Mouse (Mus musculus) liver, postnatal 0 days (tissue): ENCODE data around the gene Dpagt1. TPM values are rescaled to one million over a fixed set of nuclear protein-coding genes. Genes with fewer than 3 reads are reported as not detected.
"Not testable (repeated sequence)": the region's sequence is repeated elsewhere in the genome, so short reads cannot be mapped to it uniquely, and the experiment has no call there.

Experiments used
- ATAC-seq: fragments of 200-750 bp; cut with Nextera tagmentation; 2 replicates; pipeline ENCODE4 v1.8.0; 2017; ENCODE audit warnings: mild to moderate bottlenecking, moderate library complexity
- DNase-seq: peaks from one replicate; pipeline ENCODE4 v3.0.0-alpha.2; 2016
- H3K27ac ChIP-seq: fragments of 300-500 bp; sonication (generic); 2 replicates; pipeline ENCODE4 v1.5.1; 2014; ENCODE audit warnings: antibody characterized with exemption, moderate library complexity, mild to moderate bottlenecking, low read depth
- H3K27me3 ChIP-seq: fragments of 300-500 bp; sonication (generic); 2 replicates; pipeline ENCODE4 v1.6.1; 2014; ENCODE audit warnings: low read length, control low read depth, mixed read lengths; ENCODE audit not compliant: insufficient read depth
- H3K36me3 ChIP-seq: fragments of 300-500 bp; sonication (generic); replicated peaks from 2 replicates; pipeline ENCODE4 v1.6.1; 2014; ENCODE audit warnings: mild to moderate bottlenecking, control low read depth, low read length, moderate library complexity, mixed read lengths; ENCODE audit not compliant: insufficient read depth
- H3K4me1 ChIP-seq: fragments of 300-500 bp; sonication (generic); 2 replicates; pipeline ENCODE4 v1.6.1; 2014; ENCODE audit warnings: antibody characterized with exemption, mild to moderate bottlenecking, control low read depth; ENCODE audit not compliant: insufficient read depth
- H3K4me2 ChIP-seq: fragments of 300-500 bp; sonication (generic); 2 replicates; pipeline ENCODE4 v1.6.1; 2014; ENCODE audit warnings: low read depth, mild to moderate bottlenecking, low read length, moderate library complexity, mixed read lengths
- H3K4me3 ChIP-seq: fragments of 300-500 bp; sonication (generic); 2 replicates; pipeline ENCODE4 v1.5.1; 2014; ENCODE audit warnings: low read depth, low read length
- H3K9ac ChIP-seq: fragments of 300-500 bp; sonication (generic); replicated peaks from 2 replicates; pipeline ENCODE4 v1.6.1; 2014; ENCODE audit warnings: mild to moderate bottlenecking, moderate library complexity
- H3K9me3 ChIP-seq: fragments of 300-500 bp; sonication (generic); 2 replicates; pipeline ENCODE4 v1.6.1; 2016; ENCODE audit warnings: mild to moderate bottlenecking, control low read depth, low read length, mixed read lengths
- CTCF ChIP-seq: sonication (generic); IDR thresholded peaks from 2 replicates; pipeline ENCODE4 v1.5.1; 2016; ENCODE audit warnings: antibody characterized with exemption, low read depth
- EP300 ChIP-seq: IDR thresholded peaks from 2 replicates; pipeline ENCODE4 v1.6.1; 2016; ENCODE audit warnings: antibody characterized with exemption, low read depth, mild to moderate bottlenecking
- WGBS: fragments of 180-500 bp; shearing (Covaris S2); extraction: QIAGEN DNeasy Blood & Tissue Kit; methylation state at CpG from one replicate; pipeline ENCODE4 v1.1.7; 2014; ENCODE audit not compliant: insufficient replicate concordance; 5-methylcytosine and 5-hydroxymethylcytosine counted together
- polyA plus RNA-seq: library from polyadenylated mRNA; unstranded; fragments of >200 nt; fragmentation: Nextera tagmentation; extraction: Ambion mirVana; gene quantifications from 2 replicates; pipeline ENCODE4 v1.2.1, GENCODE M21; 2015

Dpagt1 gene
- polyA plus RNA-seq, 1 experiment from 2014 or later: 19.0 TPM

- no peak for DNase-seq
- no peak for ATAC-seq
- peak overlapping the region; percentile 93 for H3K9ac ChIP-seq
- H3K27me3 ChIP-seq: no peaks in the 10 kb centered on the region
- peak overlapping the region; percentile 79 for H3K4me2 ChIP-seq
- TF ChIP-seq CTCF (no peak), EP300 (no peak)
- H3K27ac ChIP-seq: peak overlapping the region; percentile 95
- 2% methylated on average over 5 of the region's 5 CpGs for WGBS
- H3K4me3 ChIP-seq: peak overlapping the region; percentile 79
- peaks cover 20% of the 10 kb centered on the region for H3K4me1 ChIP-seq
- H3K9me3 ChIP-seq: no peaks in the 10 kb centered on the region
- peaks cover 72% of the 10 kb centered on the region for H3K36me3 ChIP-seq
Observed at GRCm38 (mm10) chr9:44336093-44336406, 10.2 kb downstream of the Dpagt1 start.

GRCm38 (mm10) chr9:44336513-44336912, 10.7 kb downstream of the Dpagt1 start:
- 42% methylated on average over 4 of the region's 4 CpGs for WGBS
- Histone ChIP-seq H3K4me3 (peak overlapping the region; percentile 79), H3K9ac (peak overlapping the region; percentile 93), H3K4me1 (peaks cover 20% of the 10 kb centered on the region), H3K36me3 (peaks cover 73% of the 10 kb centered on the region), H3K4me2 (peak overlapping the region; percentile 79), H3K27ac (peak overlapping the region; percentile 49; the same call in 1 of the 2 replicates)
- 0 out of 2 replicates have a peak, but pooled peaks have one; percentile 0 for ATAC-seq
- not testable (repeated sequence) for H3K27me3 ChIP-seq, DNase-seq, H3K9me3 ChIP-seq

GRCm38 (mm10) chr9:44336964-44337363, 11.1 kb downstream of the Dpagt1 start:
- no peak for DNase-seq
- peak overlapping the region; percentile 49; the same call in 1 of the 2 replicates for H3K27ac ChIP-seq
- H3K4me1 ChIP-seq: peaks cover 20% of the 10 kb centered on the region
- no peaks in the 10 kb centered on the region for H3K27me3 ChIP-seq
- peak overlapping the region; percentile 93 for H3K9ac ChIP-seq
- peaks cover 72% of the 10 kb centered on the region for H3K36me3 ChIP-seq
- WGBS: 37% methylated on average over 3 of the region's 3 CpGs
- no peak for ATAC-seq
- H3K4me2 ChIP-seq: peak overlapping the region; percentile 79
- no peaks in the 10 kb centered on the region for H3K9me3 ChIP-seq
- no peak for TF ChIP-seq EP300
- no peak for TF ChIP-seq CTCF
- H3K4me3 ChIP-seq: peak overlapping the region; percentile 79

- Histone ChIP-seq H3K36me3 (peaks cover 67% of the 10 kb centered on the region), H3K27me3 (no peaks in the 10 kb centered on the region), H3K9ac (peak overlapping the region; percentile 93), H3K9me3 (no peaks in the 10 kb centered on the region), H3K4me3 (peak overlapping the region; percentile 79), H3K27ac (peak overlapping the region; percentile 49; the same call in 1 of the 2 replicates), H3K4me2 (peak overlapping the region; percentile 79), H3K4me1 (peaks cover 20% of the 10 kb centered on the region)
- no peak for TF ChIP-seq CTCF
- no peak for TF ChIP-seq EP300
- DNase-seq (no peak), ATAC-seq (no peak)
- WGBS: 68% methylated on average over 9 of the region's 9 CpGs
Observed at GRCm38 (mm10) chr9:44337436-44338169, 11.8 kb downstream of the Dpagt1 start.

GRCm38 (mm10) chr9:44338574-44338973, 12.8 kb downstream of the Dpagt1 start:
- Histone ChIP-seq H3K27me3 (no peaks in the 10 kb centered on the region), H3K9ac (peak overlapping the region; percentile 93), H3K9me3 (no peaks in the 10 kb centered on the region), H3K4me2 (peak overlapping the region; percentile 79), H3K4me1 (peaks cover 20% of the 10 kb centered on the region), H3K36me3 (peaks cover 58% of the 10 kb centered on the region), H3K4me3 (peak overlapping the region; percentile 79), H3K27ac (peak overlapping the region; percentile 19)
- ATAC-seq: no peak
- peak; percentile 56 for TF ChIP-seq CTCF
- no peak for TF ChIP-seq EP300
- no peak for DNase-seq
- WGBS: 75% methylated on average over 5 of the region's 5 CpGs

GRCm38 (mm10) chr9:44341487-44341886, 15.7 kb downstream of the Dpagt1 start:
- peak overlapping the region; percentile 79 for H3K4me2 ChIP-seq
- H3K9ac ChIP-seq: peak overlapping the region; percentile 95
- H3K9me3 ChIP-seq: no peaks in the 10 kb centered on the region
- DNase-seq (no peak), ATAC-seq (no peak)
- peaks cover 14% of the 10 kb centered on the region for H3K4me1 ChIP-seq
- H3K36me3 ChIP-seq: peaks cover 56% of the 10 kb centered on the region
- TF ChIP-seq EP300 (no peak), CTCF (no peak)
- peak overlapping the region; percentile 79 for H3K4me3 ChIP-seq
- WGBS: 63% methylated on average over 5 of the region's 5 CpGs
- peak overlapping the region; percentile 96 for H3K27ac ChIP-seq
- no peaks in the 10 kb centered on the region for H3K27me3 ChIP-seq

GRCm38 (mm10) chr9:44342173-44342572, 16.4 kb downstream of the Dpagt1 start:
- Histone ChIP-seq H3K27me3 (no peaks in the 10 kb centered on the region), H3K36me3 (peaks cover 53% of the 10 kb centered on the region), H3K9ac (peak overlapping the region; percentile 95), H3K4me2 (peak overlapping the region; percentile 79), H3K27ac (peak overlapping the region; percentile 96), H3K4me3 (peak overlapping the region; percentile 79), H3K9me3 (no peaks in the 10 kb centered on the region), H3K4me1 (peaks cover 10% of the 10 kb centered on the region)
- peak; percentile 86 for DNase-seq
- ATAC-seq: peak; percentile 73
- WGBS: 41% methylated on average over 3 of the region's 3 CpGs
- TF ChIP-seq EP300 (peak; percentile 94), CTCF (no peak)
